Mouse (Mus musculus): Measurements from ENCODE around the gene Wdr66. TPM values are rescaled to one million over a fixed set of nuclear protein-coding genes. Genes with fewer than 3 reads are reported as not detected.
"Not testable (repeated sequence)": the region's sequence is repeated elsewhere in the genome, so short reads cannot be mapped to it uniquely, and the experiment has no call there.

Wdr66 gene
- polyA plus RNA-seq (2014; fragmentation: Nextera tagmentation; extraction: Ambion mirVana) = 0.12 and 0.40 TPM in 2 replicates

GRCm38 (mm10) chr5:123251834-123252233 is at the start of gene Wdr66:
Gene Wdr66 (plus strand): TSS chr5:123252102.
- H3K27ac ChIP-seq (ENCODE audit: low read depth, low read length) = no peak within 1 kb of the TSS
- no peaks in the 10 kb centered on the region for H3K36me3 ChIP-seq (ENCODE audit: control insufficient read depth, insufficient read depth, low read length)
- peak; percentile 53 for ATAC-seq (replicated peaks; ENCODE audit: low FRiP score)
- DNase-seq (ENCODE audit: low spot score) = peak; percentile 79
- H3K9me3 ChIP-seq (ENCODE audit: control insufficient read depth, low read length) = no peaks in the 10 kb centered on the region
- H3K4me3 ChIP-seq (ENCODE audit: low read depth, low read length) = no peak within 1 kb of the TSS
- peaks cover 4% of the 10 kb centered on the region; the same call in 1 of the 2 replicates for H3K27me3 ChIP-seq (replicated peaks; ENCODE audit: control insufficient read depth, insufficient read depth, low read length)
- H3K9ac ChIP-seq (ENCODE audit: low read depth, low read length) = no peak within 1 kb of the TSS
- H3K4me1 ChIP-seq (replicated peaks; ENCODE audit: control insufficient read depth, insufficient read depth, low read length) = peaks cover 3% of the 10 kb centered on the region; the same call in 1 of the 2 replicates
- peak within 1 kb of the TSS; percentile 51 for H3K4me2 ChIP-seq
- 5% methylated on average over 18 of the region's 18 CpGs for WGBS

GRCm38 (mm10) chr5:123202771-123203170 is 49.1 kb upstream of the Wdr66 start:
- not testable (repeated sequence) for H3K27me3 ChIP-seq (replicated peaks; ENCODE audit: control insufficient read depth, insufficient read depth, low read length); H3K9me3 ChIP-seq (ENCODE audit: control insufficient read depth, low read length); H3K4me3 ChIP-seq (ENCODE audit: low read depth, low read length); DNase-seq (ENCODE audit: low spot score); H3K27ac ChIP-seq (ENCODE audit: low read depth, low read length); H3K36me3 ChIP-seq (ENCODE audit: control insufficient read depth, insufficient read depth, low read length); ATAC-seq (replicated peaks; ENCODE audit: low FRiP score); H3K4me2 ChIP-seq; H3K4me1 ChIP-seq (replicated peaks; ENCODE audit: control insufficient read depth, insufficient read depth, low read length); H3K9ac ChIP-seq (ENCODE audit: low read depth, low read length)
- WGBS = 34% methylated on average over 4 of the region's 4 CpGs

GRCm38 (mm10) chr5:123203591-123203990 is 48.3 kb upstream of the Wdr66 start:
- not testable (repeated sequence) for H3K27ac ChIP-seq (ENCODE audit: low read depth, low read length); ATAC-seq (replicated peaks; ENCODE audit: low FRiP score); H3K27me3 ChIP-seq (replicated peaks; ENCODE audit: control insufficient read depth, insufficient read depth, low read length); H3K4me2 ChIP-seq; H3K9ac ChIP-seq (ENCODE audit: low read depth, low read length); H3K9me3 ChIP-seq (ENCODE audit: control insufficient read depth, low read length); H3K4me1 ChIP-seq (replicated peaks; ENCODE audit: control insufficient read depth, insufficient read depth, low read length); H3K4me3 ChIP-seq (ENCODE audit: low read depth, low read length); H3K36me3 ChIP-seq (ENCODE audit: control insufficient read depth, insufficient read depth, low read length)
- peak; percentile 22 for DNase-seq (ENCODE audit: low spot score)
- WGBS = 79% methylated on average over 7 of the region's 7 CpGs

DNA sequence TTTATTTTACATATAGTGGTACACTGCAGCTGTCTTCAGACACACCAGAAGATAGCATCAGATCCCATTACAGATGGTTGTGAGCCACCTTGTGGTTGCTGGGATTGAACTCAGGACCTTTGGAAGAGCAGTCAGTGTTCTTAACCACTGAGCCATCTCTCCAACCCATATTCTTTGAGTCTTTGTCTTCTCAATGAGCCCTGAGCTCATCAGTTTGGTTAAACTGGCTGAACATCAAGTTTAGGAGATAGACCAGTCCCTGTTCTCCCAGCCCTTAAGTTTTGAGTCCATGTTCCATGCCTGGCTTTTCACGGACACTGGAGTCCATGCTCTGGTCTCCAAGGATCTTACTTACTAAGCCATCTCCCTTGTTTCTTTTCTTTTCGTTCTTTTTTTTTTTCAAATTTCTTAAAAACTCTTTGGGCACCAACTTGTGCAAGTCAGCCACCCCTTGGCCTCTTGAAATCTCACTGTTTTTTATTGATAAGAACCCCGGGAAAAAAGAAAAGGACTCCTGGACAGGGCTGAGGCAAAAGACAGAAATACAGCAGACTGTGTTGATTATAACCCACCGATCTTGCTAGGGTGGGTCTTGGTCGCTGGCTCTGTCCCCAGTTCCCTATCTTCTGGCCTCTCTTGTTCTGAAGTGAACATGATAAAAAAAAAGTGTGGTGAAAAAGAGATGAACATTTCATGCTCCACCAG is 29.4 kb upstream of the Wdr66 start:
- H3K4me3 ChIP-seq (ENCODE audit: low read depth, low read length); H3K4me1 ChIP-seq (replicated peaks; ENCODE audit: control insufficient read depth, insufficient read depth, low read length); H3K27me3 ChIP-seq (replicated peaks; ENCODE audit: control insufficient read depth, insufficient read depth, low read length); H3K36me3 ChIP-seq (ENCODE audit: control insufficient read depth, insufficient read depth, low read length); DNase-seq (ENCODE audit: low spot score); H3K9me3 ChIP-seq (ENCODE audit: control insufficient read depth, low read length); H3K9ac ChIP-seq (ENCODE audit: low read depth, low read length): not testable (repeated sequence)
- Histone ChIP-seq H3K4me2 (peak overlapping the region; percentile 34; the same call in 1 of the 2 replicates), H3K27ac (ENCODE audit: low read depth, low read length) (peak overlapping the region; percentile 87)
- ATAC-seq (replicated peaks; ENCODE audit: low FRiP score) = peak; percentile 89
- 59% methylated on average over 3 of the region's 5 CpGs for WGBS

- H3K9ac ChIP-seq (ENCODE audit: low read depth, low read length) = 0 out of 2 replicates have a peak overlapping the region, but pooled peaks have one; percentile 27
- no peaks in the 10 kb centered on the region for H3K9me3 ChIP-seq (ENCODE audit: control insufficient read depth, low read length)
- peak overlapping the region; percentile 36 for H3K4me2 ChIP-seq
- peak overlapping the region; percentile 87 for H3K27ac ChIP-seq (ENCODE audit: low read depth, low read length)
- no peaks in the 10 kb centered on the region for H3K27me3 ChIP-seq (replicated peaks; ENCODE audit: control insufficient read depth, insufficient read depth, low read length)
- 48% methylated on average over 4 of the region's 4 CpGs for WGBS
- DNase-seq (ENCODE audit: low spot score) (no peak), ATAC-seq (replicated peaks; ENCODE audit: low FRiP score) (peak; percentile 73)
- peaks cover 7% of the 10 kb centered on the region; the same call in 1 of the 2 replicates for H3K4me1 ChIP-seq (replicated peaks; ENCODE audit: control insufficient read depth, insufficient read depth, low read length)
- no peaks in the 10 kb centered on the region for H3K36me3 ChIP-seq (ENCODE audit: control insufficient read depth, insufficient read depth, low read length)
- no peak overlapping the region for H3K4me3 ChIP-seq (ENCODE audit: low read depth, low read length)
Measured at GRCm38 (mm10) chr5:123223051-123223410, 28.9 kb upstream of the Wdr66 start.

DNA sequence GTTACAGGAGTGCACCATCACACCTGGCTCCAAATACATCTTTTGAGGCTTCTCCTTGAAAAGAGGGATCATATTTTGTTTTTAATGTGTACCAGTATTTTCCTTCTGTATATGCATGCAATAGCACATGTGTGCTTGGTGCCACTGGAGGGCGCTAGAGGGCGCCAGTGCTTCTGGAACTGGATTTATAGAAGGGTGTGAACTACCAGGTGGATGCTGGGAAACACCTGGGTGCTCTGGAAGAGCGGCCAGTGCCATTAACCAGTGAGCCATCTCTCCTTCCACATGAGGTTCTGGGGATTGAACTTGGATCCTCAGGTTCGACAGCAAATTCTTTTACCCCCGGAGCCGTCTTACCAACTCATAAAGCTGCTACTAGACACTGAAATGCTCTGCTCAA is 28.0 kb upstream of the Wdr66 start:
- not testable (repeated sequence) for H3K9me3 ChIP-seq (ENCODE audit: control insufficient read depth, low read length); H3K4me3 ChIP-seq (ENCODE audit: low read depth, low read length); H3K9ac ChIP-seq (ENCODE audit: low read depth, low read length); H3K27me3 ChIP-seq (replicated peaks; ENCODE audit: control insufficient read depth, insufficient read depth, low read length); H3K4me2 ChIP-seq; H3K27ac ChIP-seq (ENCODE audit: low read depth, low read length); ATAC-seq (replicated peaks; ENCODE audit: low FRiP score); H3K4me1 ChIP-seq (replicated peaks; ENCODE audit: control insufficient read depth, insufficient read depth, low read length); H3K36me3 ChIP-seq (ENCODE audit: control insufficient read depth, insufficient read depth, low read length)
- peak; percentile 16 for DNase-seq (ENCODE audit: low spot score)
- WGBS = 66% methylated on average over 5 of the region's 6 CpGs

DNA sequence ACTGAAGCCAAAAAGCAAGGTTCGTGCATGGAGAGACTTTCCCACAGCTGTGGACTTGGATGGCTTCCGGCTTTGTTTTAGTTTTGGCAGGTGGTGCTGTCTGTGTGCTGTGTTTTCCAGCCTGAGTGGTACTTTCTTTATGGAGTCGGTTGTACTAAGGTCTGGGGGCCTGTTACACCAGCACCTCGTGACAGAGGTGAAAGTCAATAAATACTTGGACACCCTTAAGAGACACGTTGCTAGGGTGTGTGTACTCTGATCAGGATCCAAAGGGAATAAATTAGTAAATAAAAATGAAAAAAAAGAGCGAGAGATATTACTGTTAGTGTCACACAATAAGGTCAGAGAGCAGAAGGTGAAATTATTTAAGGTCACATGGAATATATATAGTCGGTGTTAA is 25.1 kb upstream of the Wdr66 start:
- no peak for ATAC-seq (replicated peaks; ENCODE audit: low FRiP score)
- no peak overlapping the region for H3K27ac ChIP-seq (ENCODE audit: low read depth, low read length)

DNA sequence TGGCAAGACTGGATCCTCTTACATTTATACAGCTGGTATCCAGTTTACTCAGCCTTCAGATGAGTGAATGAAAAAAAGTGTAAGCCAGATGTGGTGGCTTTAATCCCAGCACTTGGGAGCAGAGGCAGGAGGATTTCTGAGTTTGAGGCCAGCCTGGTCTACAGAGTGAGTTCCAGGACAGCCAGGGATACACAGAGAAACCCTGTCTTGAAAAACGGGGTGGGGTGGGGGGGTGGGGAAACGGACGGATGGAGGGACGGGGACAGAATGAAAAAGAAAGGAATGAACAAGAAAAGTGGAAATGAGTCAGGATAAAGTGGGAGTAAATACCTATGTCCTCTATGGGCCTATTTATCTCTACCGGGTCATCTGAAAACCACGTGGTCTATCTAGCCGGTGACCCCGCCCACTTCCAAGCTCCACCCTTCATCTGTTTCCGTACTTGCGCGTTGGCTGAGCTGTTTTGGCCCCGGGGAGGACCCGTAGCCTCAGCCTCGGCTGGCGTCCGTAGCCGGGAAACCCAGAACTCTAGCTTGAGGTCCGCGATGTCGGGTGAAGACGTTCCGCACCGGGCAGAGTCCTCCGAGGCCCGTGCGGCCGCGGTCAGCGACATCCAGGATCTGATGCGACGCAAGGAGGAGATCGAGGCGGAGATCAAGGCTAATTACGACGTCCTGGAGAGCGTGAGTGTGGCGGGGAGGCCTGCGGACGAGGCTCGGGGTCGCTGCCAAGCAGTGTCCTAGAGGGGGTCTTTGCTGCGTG is 24.0 kb upstream of the Wdr66 start:
- Histone ChIP-seq H3K4me2 (peak overlapping the region; percentile 87), H3K9ac (ENCODE audit: low read depth, low read length) (peak overlapping the region; percentile 88), H3K4me1 (replicated peaks; ENCODE audit: control insufficient read depth, insufficient read depth, low read length) (peaks cover 10% of the 10 kb centered on the region), H3K27me3 (replicated peaks; ENCODE audit: control insufficient read depth, insufficient read depth, low read length) (no peaks in the 10 kb centered on the region), H3K4me3 (ENCODE audit: low read depth, low read length) (peak overlapping the region; percentile 87), H3K27ac (ENCODE audit: low read depth, low read length) (peak overlapping the region; percentile 56; the same call in 1 of the 2 replicates), H3K36me3 (ENCODE audit: control insufficient read depth, insufficient read depth, low read length) (no peaks in the 10 kb centered on the region), H3K9me3 (ENCODE audit: control insufficient read depth, low read length) (no peaks in the 10 kb centered on the region)
- 3% methylated on average over 42 of the region's 42 CpGs for WGBS
- peak; percentile 78 for ATAC-seq (replicated peaks; ENCODE audit: low FRiP score)
- DNase-seq (ENCODE audit: low spot score) = peak; percentile 95

More for the DNA sequence above, 25.1 kb upstream of the Wdr66 start:
- WGBS = 91% methylated on average over 7 of the region's 7 CpGs
- Histone ChIP-seq H3K4me2 (no peak overlapping the region), H3K9me3 (ENCODE audit: control insufficient read depth, low read length) (no peaks in the 10 kb centered on the region), H3K27me3 (replicated peaks; ENCODE audit: control insufficient read depth, insufficient read depth, low read length) (no peaks in the 10 kb centered on the region), H3K9ac (ENCODE audit: low read depth, low read length) (no peak overlapping the region), H3K36me3 (ENCODE audit: control insufficient read depth, insufficient read depth, low read length) (no peaks in the 10 kb centered on the region), H3K4me1 (replicated peaks; ENCODE audit: control insufficient read depth, insufficient read depth, low read length) (peaks cover 13% of the 10 kb centered on the region), H3K4me3 (ENCODE audit: low read depth, low read length) (no peak overlapping the region)
- DNase-seq (ENCODE audit: low spot score) = no peak
